Mouse (Mus musculus) left cerebral cortex, adult 9 months (tissue): ENCODE data around the gene 2310034G01Rik.

Source experiments
- DNase-seq, 2 experiments: peaks; one replicate each; pipeline ENCODE4 v3.0.0; 2022; ENCODE audit warnings: low spot score in 2 of 2

Gene 2310034G01Rik

GRCm38 (mm10) chr19:46328081-46329030, 21.7 kb downstream of the 2310034G01Rik start, which contains the start of gene Fbxl15:
Gene Fbxl15 (plus strand): TSS chr19:46328184.
- peak; percentile 92 to 96 for DNase-seq

GRCm38 (mm10) chr19:46327531-46328064, 22.5 kb downstream of the 2310034G01Rik start:
- no peak for DNase-seq

GRCm38 (mm10) chr19:46326756-46327305, 23.3 kb downstream of the 2310034G01Rik start, which contains the start of gene Psd:
Gene Psd (minus strand): TSS chr19:46327156.
- DNase-seq: peak in 1 of 2 experiments; percentile 67

GRCm38 (mm10) chr19:46326019-46326755, 23.9 kb downstream of the 2310034G01Rik start:
- peak in 1 of 2 experiments; percentile 56 for DNase-seq

- DNase-seq: no peak
These were observed 25.2 kb downstream of the 2310034G01Rik start for GRCm38 (mm10) chr19:46324918-46325317.

- no peak for DNase-seq
These were observed 25.7 kb downstream of the 2310034G01Rik start for GRCm38 (mm10) chr19:46324366-46324765.

GRCm38 (mm10) chr19:46323716-46324115, 26.4 kb downstream of the 2310034G01Rik start:
- no peak for DNase-seq

- DNase-seq: no peak
These were observed 27.0 kb downstream of the 2310034G01Rik start for GRCm38 (mm10) chr19:46322996-46323572.

- no peak for DNase-seq
These were observed 27.7 kb downstream of the 2310034G01Rik start for GRCm38 (mm10) chr19:46322144-46322995.

GRCm38 (mm10) chr19:46321101-46321943, 28.8 kb downstream of the 2310034G01Rik start:
- no peak for DNase-seq

GRCm38 (mm10) chr19:46320076-46320785, 29.9 kb downstream of the 2310034G01Rik start:
- no peak for DNase-seq

- DNase-seq: peak; percentile 87 to 94
These were observed 31.3 kb downstream of the 2310034G01Rik start for GRCm38 (mm10) chr19:46318586-46319378.

- peak; percentile 3 to 55 for DNase-seq
These were observed 32.1 kb downstream of the 2310034G01Rik start for GRCm38 (mm10) chr19:46318031-46318471.

GRCm38 (mm10) chr19:46317546-46317885, 32.6 kb downstream of the 2310034G01Rik start:
- DNase-seq: no peak

GRCm38 (mm10) chr19:46316846-46317545, 33.1 kb downstream of the 2310034G01Rik start:
- peak; percentile 63 to 87 for DNase-seq

- peak; percentile 10 to 33 for DNase-seq
These were observed 34.1 kb downstream of the 2310034G01Rik start for GRCm38 (mm10) chr19:46315752-46316610.
